Mouse (Mus musculus) myocyte (in vitro differentiated cells): ENCODE data around the gene Cep104. TPM values are rescaled to one million over a fixed set of nuclear protein-coding genes. Genes with fewer than 3 reads are reported as not detected.

ENCODE experiments used
- H3K27me3 ChIP-seq: one replicate; pipeline ENCODE4 v1.6.1; 2011; ENCODE audit not compliant: control insufficient read depth, insufficient read depth, insufficient read length
- H3K36me3 ChIP-seq: one replicate; pipeline ENCODE4 v1.6.1; 2011; ENCODE audit not compliant: control insufficient read depth, insufficient read depth
- H3K4me2 ChIP-seq: one replicate; pipeline ENCODE4 v1.6.1; 2011; ENCODE audit warnings: low read depth, control low read depth
- H3K4me3 ChIP-seq: one replicate; pipeline ENCODE4 v1.5.1; 2011; ENCODE audit warnings: mild to moderate bottlenecking, control low read depth, moderate library complexity
- H3K79me2 ChIP-seq: one replicate; pipeline ENCODE4 v1.6.1; 2011; ENCODE audit not compliant: control insufficient read depth, insufficient read depth
- H3ac ChIP-seq: one replicate; pipeline ENCODE4 v1.6.1; 2011; ENCODE audit not compliant: control insufficient read depth, insufficient read length
- CEBPB ChIP-seq: IDR thresholded peaks from 2 replicates; pipeline ENCODE4 v1.6.1; 2011; ENCODE audit warnings: mild to moderate bottlenecking, moderate library complexity; ENCODE audit not compliant: poor library complexity, insufficient read depth, severe bottlenecking
- E2F4 ChIP-seq: IDR thresholded peaks from one replicate; pipeline ENCODE4 v1.6.1; 2011; ENCODE audit warnings: mild to moderate bottlenecking, control low read depth, moderate library complexity; ENCODE audit not compliant: insufficient read depth
- MAX ChIP-seq: IDR thresholded peaks from one replicate; pipeline ENCODE4 v1.6.1; 2011; ENCODE audit warnings: low read depth, mild to moderate bottlenecking, control low read depth
- MYOD1 ChIP-seq, 3 experiments: IDR thresholded peaks; one replicate each; pipeline ENCODE4 v1.6.1; 2011; ENCODE audit warnings: control low read depth in 2 of 3, low read depth in 2 of 3, mild to moderate bottlenecking in 2 of 3, moderate library complexity in 1 of 3; ENCODE audit not compliant: insufficient read length in 2 of 3, control insufficient read depth in 1 of 3
- MYOG ChIP-seq, 3 experiments: IDR thresholded peaks; one replicate each; pipeline ENCODE4 v1.6.1; 2011; ENCODE audit warnings: control low read depth in 2 of 3, low read depth in 2 of 3, mild to moderate bottlenecking in 2 of 3; ENCODE audit not compliant: insufficient read length in 2 of 3, control insufficient read depth in 1 of 3, insufficient read depth in 1 of 3
- POLR2A ChIP-seq: IDR thresholded peaks from one replicate; pipeline ENCODE4 v1.6.1; 2011; ENCODE audit warnings: low read depth, mild to moderate bottlenecking, control low read depth, moderate library complexity; ENCODE audit not compliant: insufficient read length
- POLR2AphosphoS2 ChIP-seq: IDR thresholded peaks from one replicate; pipeline ENCODE4 v1.6.1; 2011; ENCODE audit warnings: low read depth, control low read depth; ENCODE audit not compliant: insufficient read length
- REST ChIP-seq: IDR thresholded peaks from one replicate; pipeline ENCODE4 v1.6.1; 2011; ENCODE audit warnings: mild to moderate bottlenecking, control low read depth, moderate library complexity; ENCODE audit not compliant: insufficient read depth, insufficient read length
- SRF ChIP-seq: IDR thresholded peaks from one replicate; pipeline ENCODE4 v1.6.1; 2011; ENCODE audit warnings: low read depth; ENCODE audit not compliant: control insufficient read depth, insufficient read length
- TCF12 ChIP-seq: IDR thresholded peaks from one replicate; pipeline ENCODE4 v1.6.1; 2011; ENCODE audit warnings: mild to moderate bottlenecking, control low read depth; ENCODE audit not compliant: poor library complexity, insufficient read depth, severe bottlenecking
- TCF3 ChIP-seq: IDR thresholded peaks from one replicate; pipeline ENCODE4 v1.6.1; 2011; ENCODE audit warnings: low read depth, control low read depth; ENCODE audit not compliant: insufficient read length
- USF1 ChIP-seq: IDR thresholded peaks from one replicate; pipeline ENCODE4 v1.6.1; 2011; ENCODE audit warnings: low read depth, mild to moderate bottlenecking, control low read depth, moderate library complexity
- polyA plus RNA-seq: library from polyadenylated mRNA; unstranded; fragments of >200 nt; fragmentation: generic; extraction: Trizol; gene quantifications from one replicate; pipeline ENCODE4 v1.2.1, GENCODE M21; 2012; ENCODE audit warnings: missing spikeins

Cep104 gene
- polyA plus RNA-seq, 1 experiment = 21.7 TPM

GRCm38 (mm10) chr4:154028066-154028465 lies 53.1 kb downstream of the Cep104 start:
- H3K4me3 ChIP-seq = no peak overlapping the region
- peaks cover 42% of the 10 kb centered on the region for H3K27me3 ChIP-seq
- H3K79me2 ChIP-seq = no peaks in the 10 kb centered on the region
- H3K36me3 ChIP-seq = no peaks in the 10 kb centered on the region
- no peak for TF ChIP-seq E2F4
- TF ChIP-seq MYOD1 (IDR thresholded peaks at IDR 0.05; ENCODE audit: control insufficient read depth in 1 of 3, insufficient read length in 2 of 3, low read depth in 2 of 3) = no peak
- no peak for TF ChIP-seq USF1
- no peak for TF ChIP-seq POLR2A
- no peak for TF ChIP-seq MAX
- no peak for TF ChIP-seq TCF3
- no peak for TF ChIP-seq MYOG (IDR thresholded peaks at IDR 0.05; ENCODE audit: control insufficient read depth in 1 of 3, insufficient read depth in 1 of 3, insufficient read length in 2 of 3, low read depth in 2 of 3)
- TF ChIP-seq CEBPB = no peak
- TF ChIP-seq SRF = no peak
- no peak for TF ChIP-seq POLR2AphosphoS2
- no peak for TF ChIP-seq TCF12
- H3K4me2 ChIP-seq = no peak overlapping the region
- no peak overlapping the region for H3ac ChIP-seq

- no peak overlapping the region for H3K4me3 ChIP-seq
- no peak overlapping the region for H3K4me2 ChIP-seq
- no peak overlapping the region for H3ac ChIP-seq
- no peak for TF ChIP-seq E2F4
- TF ChIP-seq USF1 = no peak
- TF ChIP-seq TCF3 = no peak
- TF ChIP-seq POLR2A = no peak
- no peak for TF ChIP-seq REST
- no peak for TF ChIP-seq TCF12
- no peak for TF ChIP-seq POLR2AphosphoS2
- no peak for TF ChIP-seq SRF
- no peak for TF ChIP-seq MYOD1 (IDR thresholded peaks at IDR 0.05; ENCODE audit: control insufficient read depth in 1 of 3, insufficient read length in 2 of 3, low read depth in 2 of 3)
- no peak for TF ChIP-seq MYOG (IDR thresholded peaks at IDR 0.05; ENCODE audit: control insufficient read depth in 1 of 3, insufficient read depth in 1 of 3, insufficient read length in 2 of 3, low read depth in 2 of 3)
- TF ChIP-seq MAX = no peak
- TF ChIP-seq CEBPB = no peak
- peaks cover 48% of the 10 kb centered on the region for H3K27me3 ChIP-seq
- no peaks in the 10 kb centered on the region for H3K79me2 ChIP-seq
- H3K36me3 ChIP-seq = no peaks in the 10 kb centered on the region
Observed at GRCm38 (mm10) chr4:154028646-154029045, 53.7 kb downstream of the Cep104 start.

GRCm38 (mm10) chr4:154037123-154037522 lies 62.1 kb downstream of the Cep104 start:
- Histone ChIP-seq H3K36me3 (no peaks in the 10 kb centered on the region), H3K4me2 (no peak overlapping the region), H3ac (no peak overlapping the region), H3K79me2 (no peaks in the 10 kb centered on the region), H3K27me3 (peaks cover 68% of the 10 kb centered on the region), H3K4me3 (no peak overlapping the region)
- no peak for TF ChIP-seq MAX
- no peak for TF ChIP-seq MYOD1 (IDR thresholded peaks at IDR 0.05; ENCODE audit: control insufficient read depth in 1 of 3, insufficient read length in 2 of 3, low read depth in 2 of 3)
- no peak for TF ChIP-seq SRF
- no peak for TF ChIP-seq TCF12
- TF ChIP-seq REST = no peak
- TF ChIP-seq CEBPB = no peak
- TF ChIP-seq TCF3 = no peak
- no peak for TF ChIP-seq MYOG (IDR thresholded peaks at IDR 0.05; ENCODE audit: control insufficient read depth in 1 of 3, insufficient read depth in 1 of 3, insufficient read length in 2 of 3, low read depth in 2 of 3)
- no peak for TF ChIP-seq POLR2A
- TF ChIP-seq USF1 = no peak
- no peak for TF ChIP-seq E2F4
- TF ChIP-seq POLR2AphosphoS2 = no peak

- H3ac ChIP-seq = no peak within 1 kb of the TSS
Observed at GRCm38 (mm10) chr4:154042577-154042976, 67.6 kb downstream of the Cep104 start, which contains the start of gene Ccdc27. TSS of gene Ccdc27 (minus strand) at chr4:154042677.

More at GRCm38 (mm10) chr4:154042577-154042976, 67.6 kb downstream of the Cep104 start, which contains the start of gene Ccdc27:
- TF ChIP-seq MAX (no peak), USF1 (no peak), SRF (no peak), MYOG (IDR thresholded peaks at IDR 0.05; ENCODE audit: control insufficient read depth in 1 of 3, insufficient read depth in 1 of 3, insufficient read length in 2 of 3, low read depth in 2 of 3) (no peak), CEBPB (no peak), POLR2A (no peak), TCF3 (no peak), E2F4 (no peak), POLR2AphosphoS2 (no peak), MYOD1 (IDR thresholded peaks at IDR 0.05; ENCODE audit: control insufficient read depth in 1 of 3, insufficient read length in 2 of 3, low read depth in 2 of 3) (no peak), TCF12 (no peak), REST (no peak)
- no peak within 1 kb of the TSS for H3K4me2 ChIP-seq
- no peaks in the 10 kb centered on the region for H3K79me2 ChIP-seq
- no peaks in the 10 kb centered on the region for H3K36me3 ChIP-seq
- H3K27me3 ChIP-seq = peaks cover 23% of the 10 kb centered on the region
- no peak within 1 kb of the TSS for H3K4me3 ChIP-seq
